Mouse (Mus musculus): Measurements from ENCODE around the gene 1700088E04Rik. TPM values are rescaled to one million over a fixed set of nuclear protein-coding genes. Genes with fewer than 3 reads are reported as not detected.

The 1700088E04Rik gene
- total RNA-seq, 2 experiments from 2014 or later, result 12.1 to 13.1 TPM

GRCm38 (mm10) chr15:79133191-79133661 lies 7.8 kb downstream of the 1700088E04Rik start:
- DNase-seq, result no peak
- intact Hi-C loops (cut with DNase I), result no loop called here

GRCm38 (mm10) chr15:79131442-79131841 lies 9.6 kb downstream of the 1700088E04Rik start:
- intact Hi-C loops (cut with DNase I), result no loop called here
- peak; percentile 42 for DNase-seq

GRCm38 (mm10) chr15:79130782-79131181 lies 10.3 kb downstream of the 1700088E04Rik start:
- intact Hi-C loops (cut with DNase I), result no loop called here
- no peak for DNase-seq

GRCm38 (mm10) chr15:79129311-79129710 lies 11.7 kb downstream of the 1700088E04Rik start:
- no peak for DNase-seq
- intact Hi-C loops (cut with DNase I), result no loop called here

- intact Hi-C loops (cut with DNase I), result no loop called here
- no peak for DNase-seq
Observed at GRCm38 (mm10) chr15:79128208-79128607, 12.8 kb downstream of the 1700088E04Rik start.

- DNase-seq, result no peak
- intact Hi-C loops (cut with DNase I), result no loop called here
Observed at GRCm38 (mm10) chr15:79127101-79127500, 14.0 kb downstream of the 1700088E04Rik start.

GRCm38 (mm10) chr15:79126217-79126932 lies 14.7 kb downstream of the 1700088E04Rik start:
- intact Hi-C loops (cut with DNase I), result no loop called here
- DNase-seq, result peak; percentile 44

GRCm38 (mm10) chr15:79124331-79124875 lies 16.6 kb downstream of the 1700088E04Rik start:
- intact Hi-C loops (cut with DNase I), result no loop called here
- DNase-seq, result no peak

GRCm38 (mm10) chr15:79123751-79124150 lies 17.3 kb downstream of the 1700088E04Rik start:
- intact Hi-C loops (cut with DNase I), result no loop called here
- no peak for DNase-seq

- no peak for DNase-seq
- intact Hi-C loops (cut with DNase I), result no loop called here
Observed at GRCm38 (mm10) chr15:79122546-79122945, 18.5 kb downstream of the 1700088E04Rik start.

GRCm38 (mm10) chr15:79122119-79122518 lies 18.9 kb downstream of the 1700088E04Rik start:
- no peak for DNase-seq
- intact Hi-C loops (cut with DNase I), result no loop called here

- intact Hi-C loops (cut with DNase I), result no loop called here
- no peak for DNase-seq
Observed at GRCm38 (mm10) chr15:79119491-79119890, 21.6 kb downstream of the 1700088E04Rik start.

- DNase-seq, result no peak
- intact Hi-C loops (cut with DNase I), result no loop called here
Observed at GRCm38 (mm10) chr15:79115276-79115675, 25.8 kb downstream of the 1700088E04Rik start.

- DNase-seq, result no peak
- intact Hi-C loops (cut with DNase I), result no loop called here
Observed at GRCm38 (mm10) chr15:79111774-79112173, 29.3 kb downstream of the 1700088E04Rik start.

GRCm38 (mm10) chr15:79110528-79110927 lies 30.5 kb downstream of the 1700088E04Rik start:
- DNase-seq, result no peak
- intact Hi-C loops (cut with DNase I), result no loop called here

GRCm38 (mm10) chr15:79110031-79110430 lies 31.0 kb downstream of the 1700088E04Rik start:
- DNase-seq, result no peak
- intact Hi-C loops (cut with DNase I), result no loop called here

GRCm38 (mm10) chr15:79109321-79109934 lies 31.6 kb downstream of the 1700088E04Rik start:
- intact Hi-C loops (cut with DNase I), result no loop called here
- peak; percentile 28 for DNase-seq

- DNase-seq, result peak; percentile 65
- intact Hi-C loops (cut with DNase I), result no loop called here
Observed at GRCm38 (mm10) chr15:79108421-79109320, 32.4 kb downstream of the 1700088E04Rik start, which contains the start of gene Micall1. Gene Micall1 (plus strand): TSS chr15:79108898.

GRCm38 (mm10) chr15:79107966-79108365 lies 33.1 kb downstream of the 1700088E04Rik start:
- intact Hi-C loops (cut with DNase I), result no loop called here
- DNase-seq, result no peak

GRCm38 (mm10) chr15:79105804-79106203 lies 35.2 kb downstream of the 1700088E04Rik start:
- intact Hi-C loops (cut with DNase I), result no loop called here
- DNase-seq, result no peak

GRCm38 (mm10) chr15:79103264-79103663 lies 37.8 kb downstream of the 1700088E04Rik start:
- intact Hi-C loops (cut with DNase I), result no loop called here
- DNase-seq, result no peak

Measured in left cerebral cortex, postnatal 4 days (tissue).